Mouse (Mus musculus) heart, embryonic 13.5 days (tissue): ENCODE data around the gene Gm26657. TPM values are rescaled to one million over a fixed set of nuclear protein-coding genes. Genes with fewer than 3 reads are reported as not detected.
A peak's percentile ranks its signal among the peaks of the same experiment; 100 is the strongest.

Experiments used
- ATAC-seq: fragments of 200-750 bp; cut with Nextera tagmentation; 2 replicates; pipeline ENCODE4 v1.8.0; 2017; ENCODE audit warnings: moderate TSS enrichment; ENCODE audit not compliant: insufficient number of reproducible peaks, low FRiP score, low TSS enrichment; ENCODE audit errors: extremely low read depth
- H3K27ac ChIP-seq: fragments of 300-500 bp; sonication (generic); replicated peaks from 2 replicates; pipeline ENCODE4 v1.5.1; 2015; ENCODE audit warnings: moderate library complexity, mild to moderate bottlenecking, inconsistent platforms
- H3K27me3 ChIP-seq: fragments of 300-500 bp; sonication (generic); replicated peaks from 2 replicates; pipeline ENCODE4 v1.6.1; 2015; ENCODE audit warnings: mild to moderate bottlenecking, inconsistent platforms
- H3K36me3 ChIP-seq: fragments of 300-500 bp; sonication (generic); 2 replicates; pipeline ENCODE4 v1.6.1; 2015; ENCODE audit warnings: mild to moderate bottlenecking, inconsistent platforms
- H3K4me1 ChIP-seq: fragments of 300-500 bp; sonication (generic); 2 replicates; pipeline ENCODE4 v1.6.1; 2015; ENCODE audit warnings: inconsistent platforms
- H3K4me2 ChIP-seq: fragments of 300-500 bp; sonication (generic); 2 replicates; pipeline ENCODE4 v1.6.1; 2015; ENCODE audit warnings: inconsistent platforms, mild to moderate bottlenecking, moderate library complexity
- H3K4me3 ChIP-seq: fragments of 300-500 bp; sonication (generic); 2 replicates; pipeline ENCODE4 v1.5.1; 2015; ENCODE audit warnings: moderate library complexity, mild to moderate bottlenecking, inconsistent platforms
- H3K9ac ChIP-seq: fragments of 300-500 bp; sonication (generic); 2 replicates; pipeline ENCODE4 v1.6.1; 2015; ENCODE audit warnings: inconsistent platforms, mild to moderate bottlenecking, moderate library complexity
- H3K9me3 ChIP-seq: fragments of 300-500 bp; sonication (generic); 2 replicates; pipeline ENCODE4 v1.6.1; 2016; ENCODE audit warnings: inconsistent platforms
- WGBS: fragments of 180-500 bp; shearing (Covaris S2); methylation state at CpG from one replicate; pipeline ENCODE4 v1.1.7; 2015; ENCODE audit warnings: mixed read lengths; 5-methylcytosine and 5-hydroxymethylcytosine counted together
- polyA plus RNA-seq: library from polyadenylated mRNA; unstranded; fragments of >200 nt; fragmentation: Nextera tagmentation; extraction: Ambion mirVana; gene quantifications from 2 replicates; pipeline ENCODE4 v1.2.1, GENCODE M21; 2015

Gene Gm26657
- not detected in 2 replicates for polyA plus RNA-seq

- Histone ChIP-seq H3K4me3 (no peak within 1 kb of the TSS), H3K36me3 (peaks cover 16% of the 10 kb centered on the region), H3K27ac (no peak within 1 kb of the TSS), H3K9ac (no peak within 1 kb of the TSS), H3K27me3 (no peaks in the 10 kb centered on the region), H3K9me3 (no peaks in the 10 kb centered on the region), H3K4me1 (no peaks in the 10 kb centered on the region), H3K4me2 (no peak within 1 kb of the TSS)
- WGBS, result 81% methylated on average over 18 of the region's 18 CpGs
- no peak for ATAC-seq
Measured at GRCm38 (mm10) chr4:56740020-56740485, at the start of gene Gm26657. Gene Gm26657 (plus strand): TSS chr4:56740070.

- H3K9me3 ChIP-seq, result no peaks in the 10 kb centered on the region
- peaks cover 4% of the 10 kb centered on the region; the same call in 1 of the 2 replicates for H3K4me1 ChIP-seq
- no peak overlapping the region for H3K4me2 ChIP-seq
- WGBS, result 68% methylated on average over 7 of the region's 7 CpGs
- no peaks in the 10 kb centered on the region for H3K36me3 ChIP-seq
- no peak overlapping the region for H3K27ac ChIP-seq
- no peak overlapping the region for H3K4me3 ChIP-seq
- H3K9ac ChIP-seq, result no peak overlapping the region
- H3K27me3 ChIP-seq, result no peaks in the 10 kb centered on the region
- ATAC-seq, result no peak
Measured at GRCm38 (mm10) chr4:56696401-56696800, 43.5 kb upstream of the Gm26657 start.

DNA sequence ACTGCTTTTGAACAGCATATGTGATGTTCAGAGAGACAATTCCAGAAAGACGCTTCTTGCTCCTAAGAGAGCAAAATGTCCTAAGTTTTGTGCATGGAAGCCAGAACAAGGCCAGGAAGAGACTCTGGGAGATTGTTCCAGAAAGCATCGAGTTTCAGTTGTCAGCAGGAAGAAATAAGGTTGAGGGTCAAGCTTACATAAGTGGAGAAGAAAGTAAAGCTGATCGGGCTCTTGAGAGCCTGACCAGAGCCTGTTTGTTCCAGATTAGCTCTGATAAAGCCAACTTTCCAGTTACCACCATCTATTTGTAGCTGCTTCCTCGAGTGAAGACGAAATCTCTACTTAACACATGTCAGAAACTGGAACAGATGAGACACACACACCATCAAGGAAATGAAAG lies 41.2 kb upstream of the Gm26657 start:
- Histone ChIP-seq H3K9me3 (no peaks in the 10 kb centered on the region), H3K4me1 (peaks cover 4% of the 10 kb centered on the region; the same call in 1 of the 2 replicates), H3K27me3 (no peaks in the 10 kb centered on the region), H3K27ac (no peak overlapping the region), H3K9ac (no peak overlapping the region), H3K4me3 (no peak overlapping the region), H3K36me3 (no peaks in the 10 kb centered on the region), H3K4me2 (no peak overlapping the region)
- WGBS, result 19% methylated on average over 5 of the region's 5 CpGs
- no peak for ATAC-seq

- Histone ChIP-seq H3K9me3 (no peaks in the 10 kb centered on the region), H3K36me3 (no peaks in the 10 kb centered on the region), H3K4me1 (peaks cover 4% of the 10 kb centered on the region; the same call in 1 of the 2 replicates), H3K4me3 (no peak overlapping the region), H3K27ac (no peak overlapping the region), H3K27me3 (no peaks in the 10 kb centered on the region), H3K9ac (no peak overlapping the region), H3K4me2 (0 out of 2 replicates have a peak overlapping the region, but pooled peaks have one; percentile 12)
- ATAC-seq, result no peak
- WGBS, result 37% methylated on average over 10 of the region's 10 CpGs
Measured at GRCm38 (mm10) chr4:56702234-56702633, 37.6 kb upstream of the Gm26657 start.

- H3K27me3 ChIP-seq, result no peaks in the 10 kb centered on the region
- no peak overlapping the region for H3K4me2 ChIP-seq
- H3K9ac ChIP-seq, result no peak overlapping the region
- H3K9me3 ChIP-seq, result no peaks in the 10 kb centered on the region
- H3K4me1 ChIP-seq, result peaks cover 19% of the 10 kb centered on the region
- H3K27ac ChIP-seq, result no peak overlapping the region
- H3K36me3 ChIP-seq, result no peaks in the 10 kb centered on the region
- ATAC-seq, result no peak
- H3K4me3 ChIP-seq, result no peak overlapping the region
- WGBS, result 81% methylated on average over 3 of the region's 3 CpGs
Measured at GRCm38 (mm10) chr4:56713155-56713554, 26.7 kb upstream of the Gm26657 start.

DNA sequence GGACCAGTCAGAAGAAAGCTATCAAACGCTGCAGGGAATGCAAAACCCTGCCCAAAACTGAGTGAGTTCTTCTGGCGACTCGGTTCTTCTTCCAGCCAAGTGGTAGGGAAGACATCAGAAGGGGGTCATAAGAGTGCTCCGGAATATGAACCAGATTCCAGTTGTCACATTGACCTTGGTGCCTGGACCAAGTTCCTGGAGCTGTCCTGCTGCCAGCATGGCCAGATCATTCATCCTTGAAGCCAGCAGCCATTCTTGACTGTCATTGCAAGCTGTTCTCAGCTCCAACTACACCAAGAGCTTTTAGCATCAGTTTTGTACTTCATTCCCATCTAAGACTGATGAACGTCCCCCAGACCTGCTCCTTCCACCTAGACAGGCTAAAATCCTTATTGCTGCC lies 23.1 kb upstream of the Gm26657 start:
- ATAC-seq, result no peak
- Histone ChIP-seq H3K27me3 (no peaks in the 10 kb centered on the region), H3K9ac (no peak overlapping the region), H3K4me3 (no peak overlapping the region), H3K36me3 (no peaks in the 10 kb centered on the region), H3K9me3 (no peaks in the 10 kb centered on the region), H3K27ac (no peak overlapping the region), H3K4me2 (no peak overlapping the region), H3K4me1 (peaks cover 40% of the 10 kb centered on the region)
- WGBS, result 64% methylated on average over 5 of the region's 5 CpGs

GRCm38 (mm10) chr4:56717932-56718331 lies 21.9 kb upstream of the Gm26657 start:
- no peak for ATAC-seq
- Histone ChIP-seq H3K4me3 (no peak overlapping the region), H3K27ac (peak overlapping the region; percentile 93), H3K9ac (no peak overlapping the region), H3K4me1 (peaks cover 52% of the 10 kb centered on the region), H3K36me3 (no peaks in the 10 kb centered on the region), H3K27me3 (no peaks in the 10 kb centered on the region), H3K9me3 (no peaks in the 10 kb centered on the region), H3K4me2 (no peak overlapping the region)
- 79% methylated on average over 3 of the region's 3 CpGs for WGBS

GRCm38 (mm10) chr4:56718573-56719442 lies 21.1 kb upstream of the Gm26657 start:
- ATAC-seq, result no peak
- Histone ChIP-seq H3K27me3 (no peaks in the 10 kb centered on the region), H3K4me3 (no peak overlapping the region), H3K4me2 (peak overlapping the region; percentile 48), H3K36me3 (no peaks in the 10 kb centered on the region), H3K27ac (peak overlapping the region; percentile 93), H3K4me1 (peaks cover 52% of the 10 kb centered on the region), H3K9ac (0 out of 2 replicates have a peak overlapping the region, but pooled peaks have one; percentile 15), H3K9me3 (no peaks in the 10 kb centered on the region)
- WGBS, result 25% methylated on average over 12 of the region's 12 CpGs

DNA sequence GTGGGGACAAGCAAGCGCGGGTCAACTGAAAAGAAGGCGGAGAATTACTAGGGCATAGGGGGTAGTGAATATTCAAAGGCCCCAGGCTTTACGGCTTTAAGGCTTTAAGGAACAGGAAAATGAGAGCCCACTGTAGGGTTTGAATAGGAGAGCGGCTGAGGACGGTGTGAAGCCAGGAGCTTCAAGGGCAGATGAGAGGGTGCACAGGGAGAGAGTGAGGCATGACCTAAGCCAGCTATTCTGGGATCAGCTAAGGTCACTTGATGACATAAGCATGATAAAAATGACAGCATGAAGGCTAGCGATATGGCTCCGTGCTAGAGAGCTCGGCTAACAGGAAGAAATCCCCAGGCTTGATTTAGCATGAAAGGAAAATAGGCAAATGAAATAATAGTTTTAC lies 20.4 kb upstream of the Gm26657 start:
- 0 out of 2 replicates have a peak overlapping the region, but pooled peaks have one; percentile 15 for H3K9ac ChIP-seq

GRCm38 (mm10) chr4:56720403-56720802 lies 19.5 kb upstream of the Gm26657 start:
- no peak overlapping the region for H3K4me3 ChIP-seq
- no peaks in the 10 kb centered on the region for H3K36me3 ChIP-seq
- no peaks in the 10 kb centered on the region for H3K9me3 ChIP-seq
- WGBS, result 43% methylated on average over 9 of the region's 9 CpGs
- no peaks in the 10 kb centered on the region for H3K27me3 ChIP-seq
- no peak overlapping the region for H3K9ac ChIP-seq
- peak overlapping the region; percentile 48; the same call in 1 of the 2 replicates for H3K4me2 ChIP-seq
- peaks cover 52% of the 10 kb centered on the region for H3K4me1 ChIP-seq
- ATAC-seq, result no peak
- H3K27ac ChIP-seq, result peak overlapping the region; percentile 93

More for the DNA sequence above, 20.4 kb upstream of the Gm26657 start:
- WGBS, result 25% methylated on average over 9 of the region's 9 CpGs
- Histone ChIP-seq H3K27ac (peak overlapping the region; percentile 93), H3K4me3 (no peak overlapping the region), H3K9me3 (no peaks in the 10 kb centered on the region), H3K27me3 (no peaks in the 10 kb centered on the region), H3K4me2 (peak overlapping the region; percentile 48), H3K4me1 (peaks cover 52% of the 10 kb centered on the region), H3K36me3 (no peaks in the 10 kb centered on the region)
- ATAC-seq, result peak; percentile 54; the same call in 1 of the 2 replicates

GRCm38 (mm10) chr4:56721469-56721868 lies 18.4 kb upstream of the Gm26657 start:
- H3K27ac ChIP-seq, result no peak overlapping the region
- H3K27me3 ChIP-seq, result no peaks in the 10 kb centered on the region
- H3K4me1 ChIP-seq, result peaks cover 52% of the 10 kb centered on the region
- no peak for ATAC-seq
- H3K36me3 ChIP-seq, result no peaks in the 10 kb centered on the region
- H3K4me2 ChIP-seq, result no peak overlapping the region
- no peak overlapping the region for H3K4me3 ChIP-seq
- WGBS, result 27% methylated on average over 3 of the region's 3 CpGs
- no peaks in the 10 kb centered on the region for H3K9me3 ChIP-seq
- no peak overlapping the region for H3K9ac ChIP-seq
